Mouse (Mus musculus) G1E (cell line): ENCODE measurements around the gene Nktr. TPM values are rescaled to one million over a fixed set of nuclear protein-coding genes. Genes with fewer than 3 reads are reported as not detected.
A peak's percentile ranks its signal among the peaks of the same experiment; 100 is the strongest.

Experiments
- ATAC-seq: 2 replicates; pipeline ENCODE4 v1.8.0; 2016; ENCODE audit warnings: mild to moderate bottlenecking; ENCODE audit not compliant: insufficient number of reproducible peaks, poor library complexity, low FRiP score, severe bottlenecking; ENCODE audit errors: extremely low read depth
- DNase-seq: peaks from one replicate; pipeline ENCODE4 v3.0.0; 2012; ENCODE audit warnings: low spot score
- H3K27me3 ChIP-seq: 2 replicates; pipeline ENCODE4 v1.6.1; 2012; ENCODE audit warnings: mild to moderate bottlenecking, low read length, inconsistent platforms; ENCODE audit not compliant: insufficient read depth
- H3K36me3 ChIP-seq: replicated peaks from 2 replicates; pipeline ENCODE3; 2012; ENCODE audit warnings: mild to moderate bottlenecking, inconsistent platforms
- H3K4me1 ChIP-seq: 2 replicates; pipeline ENCODE4 v1.6.1; 2012; ENCODE audit warnings: low read depth, low read length, inconsistent platforms, mixed read lengths; ENCODE audit not compliant: insufficient read depth
- H3K4me3 ChIP-seq: 2 replicates; pipeline ENCODE4 v1.5.1; 2012; ENCODE audit warnings: low read depth, mild to moderate bottlenecking, inconsistent platforms, low read length, moderate library complexity, mixed read lengths
- H3K9me3 ChIP-seq: replicated peaks from 2 replicates; pipeline ENCODE4 v1.6.1; 2012; ENCODE audit warnings: inconsistent platforms
- CTCF ChIP-seq: IDR thresholded peaks from 2 replicates; pipeline ENCODE4 v1.5.1; 2012; ENCODE audit warnings: low read depth, low read length, inconsistent platforms, mixed read lengths
- GATA1 ChIP-seq: IDR thresholded peaks from 2 replicates; pipeline ENCODE4 v1.6.1; 2012; ENCODE audit warnings: borderline replicate concordance, low read length, inconsistent platforms, mixed read lengths
- GATA2 ChIP-seq: IDR thresholded peaks from 2 replicates; pipeline ENCODE4 v1.6.1; 2012; ENCODE audit warnings: low read depth, low read length, inconsistent platforms, borderline replicate concordance
- POLR2AphosphoS5 ChIP-seq: IDR thresholded peaks from 2 replicates; pipeline ENCODE4 v1.6.1; 2012; ENCODE audit warnings: low read depth, low read length, inconsistent platforms; ENCODE audit not compliant: insufficient replicate concordance
- TAL1 ChIP-seq: conservative IDR thresholded peaks from 2 replicates; pipeline ENCODE4 v1.6.1; 2012; ENCODE audit warnings: low read depth, low read length, inconsistent platforms, mixed read lengths
- polyA plus RNA-seq: library from polyadenylated mRNA; stranded (reverse); fragments of >175 nt; gene quantifications from 2 replicates; pipeline ENCODE4 v1.2.3, GENCODE M21; 2012
- total RNA-seq, 2 experiments: library from RNA; stranded (forward) in 1 of 2; stranded (reverse) in 1 of 2; fragments of 200-1000 nt in 1 of 2; fragments of >200 nt in 1 of 2; fragmentation: Nextera tagmentation in 1 of 2; gene quantifications; 2 replicates each; pipeline ENCODE4 v1.2.3; 2014 to 2017

The Nktr gene
- total and polyA plus RNA-seq, 3 experiments = 33.2 to 339 (median 135) TPM

DNA sequence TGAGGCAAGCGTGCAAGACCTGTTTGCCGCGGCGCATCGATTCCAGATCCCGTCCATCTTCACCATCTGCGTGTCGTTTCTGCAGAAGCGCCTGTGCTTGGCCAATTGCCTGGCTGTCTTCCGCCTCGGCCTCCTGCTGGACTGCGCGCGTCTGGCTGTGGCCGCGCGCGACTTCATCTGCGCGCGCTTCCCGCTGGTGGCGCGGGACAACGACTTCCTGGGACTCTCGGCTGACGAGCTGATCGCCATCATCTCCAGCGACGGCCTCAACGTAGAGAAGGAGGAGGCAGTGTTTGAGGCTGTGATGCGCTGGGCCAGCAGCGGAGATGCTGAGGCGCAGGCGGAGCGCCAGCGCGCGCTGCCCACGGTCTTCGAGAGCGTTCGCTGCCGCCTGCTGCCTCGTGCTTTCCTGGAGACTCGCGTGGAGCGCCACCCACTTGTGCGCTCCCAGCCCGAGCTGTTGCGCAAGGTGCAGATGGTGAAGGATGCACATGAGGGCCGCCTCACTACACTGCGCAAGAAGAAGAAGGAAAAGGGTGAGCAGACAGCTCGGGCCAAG is 59.2 kb downstream of the Nktr start:
- no peak for ATAC-seq
- peaks cover 4% of the 10 kb centered on the region; the same call in 1 of the 2 replicates for H3K27me3 ChIP-seq
- DNase-seq = no peak
- H3K36me3 ChIP-seq = no peaks in the 10 kb centered on the region
- H3K4me1 ChIP-seq = no peaks in the 10 kb centered on the region
- 0 out of 2 replicates have a peak overlapping the region, but pooled peaks have one; percentile 9 for H3K4me3 ChIP-seq
- TF ChIP-seq GATA1 (no peak), CTCF (no peak), TAL1 (no peak), GATA2 (no peak)
- H3K9me3 ChIP-seq = 0 out of 2 replicates have a peak, but pooled peaks cover 5% of the 10 kb centered on the region

GRCm38 (mm10) chr9:121784801-121785200 is 65.8 kb downstream of the Nktr start:
- TF ChIP-seq GATA1 = no peak
- TF ChIP-seq TAL1 = no peak
- no peak for TF ChIP-seq POLR2AphosphoS5
- TF ChIP-seq GATA2 = no peak
- TF ChIP-seq CTCF = no peak
- ATAC-seq (no peak), DNase-seq (no peak)
- no peaks in the 10 kb centered on the region for H3K36me3 ChIP-seq
- peaks cover 20% of the 10 kb centered on the region for H3K27me3 ChIP-seq
- H3K4me3 ChIP-seq = no peak overlapping the region
- H3K4me1 ChIP-seq = no peaks in the 10 kb centered on the region
- H3K9me3 ChIP-seq = no peaks in the 10 kb centered on the region

DNA sequence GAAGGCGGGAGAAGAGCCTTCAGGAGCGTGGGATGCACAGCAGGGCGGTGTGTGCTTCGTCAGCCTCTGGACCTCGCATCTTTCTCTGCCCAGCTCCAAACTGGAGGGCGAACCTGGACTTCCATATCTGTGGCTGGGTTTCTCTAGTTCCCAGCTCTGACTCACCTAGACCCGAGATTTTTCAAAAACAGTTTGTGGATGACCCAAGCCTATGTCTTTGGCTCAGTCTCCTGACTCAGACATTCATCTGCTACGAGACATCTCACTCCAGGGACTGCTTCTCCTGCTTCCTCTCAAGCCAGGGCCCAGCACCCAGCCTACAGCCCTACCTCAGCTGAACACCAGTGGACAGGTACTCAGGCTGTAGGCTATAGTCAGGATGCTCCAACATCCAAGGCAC is 66.3 kb downstream of the Nktr start:
- Histone ChIP-seq H3K9me3 (no peaks in the 10 kb centered on the region), H3K4me3 (no peak overlapping the region), H3K4me1 (no peaks in the 10 kb centered on the region), H3K36me3 (no peaks in the 10 kb centered on the region), H3K27me3 (peaks cover 20% of the 10 kb centered on the region)
- no peak for TF ChIP-seq TAL1
- TF ChIP-seq GATA2 = no peak
- TF ChIP-seq GATA1 = no peak
- TF ChIP-seq POLR2AphosphoS5 = no peak
- no peak for TF ChIP-seq CTCF
- ATAC-seq (no peak), DNase-seq (no peak)

DNA sequence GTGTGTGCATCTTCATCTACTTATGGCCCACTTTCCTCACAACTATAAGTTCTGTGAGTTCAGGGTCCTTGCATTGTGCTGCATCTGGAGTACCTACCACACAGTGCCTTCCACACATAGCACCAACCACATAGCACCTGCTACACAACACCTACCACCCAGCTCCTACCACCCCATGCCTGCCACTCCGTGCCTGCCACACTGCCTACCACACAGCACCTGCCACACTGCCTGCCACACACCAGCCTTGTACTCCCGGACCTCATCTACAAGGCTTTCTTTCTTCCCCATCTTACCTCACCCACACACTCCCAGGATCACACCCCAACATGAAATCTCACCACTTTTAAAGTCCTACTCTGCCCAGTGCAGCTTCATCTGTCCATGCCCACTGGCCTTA is 67.4 kb downstream of the Nktr start:
- TF ChIP-seq CTCF = no peak
- TF ChIP-seq GATA1 = no peak
- no peak for TF ChIP-seq TAL1
- no peak for TF ChIP-seq POLR2AphosphoS5
- no peak for TF ChIP-seq GATA2
- H3K36me3 ChIP-seq = no peaks in the 10 kb centered on the region
- no peak overlapping the region for H3K4me3 ChIP-seq
- peaks cover 20% of the 10 kb centered on the region for H3K27me3 ChIP-seq
- no peaks in the 10 kb centered on the region for H3K9me3 ChIP-seq
- no peaks in the 10 kb centered on the region for H3K4me1 ChIP-seq
- ATAC-seq (no peak), DNase-seq (no peak)

DNA sequence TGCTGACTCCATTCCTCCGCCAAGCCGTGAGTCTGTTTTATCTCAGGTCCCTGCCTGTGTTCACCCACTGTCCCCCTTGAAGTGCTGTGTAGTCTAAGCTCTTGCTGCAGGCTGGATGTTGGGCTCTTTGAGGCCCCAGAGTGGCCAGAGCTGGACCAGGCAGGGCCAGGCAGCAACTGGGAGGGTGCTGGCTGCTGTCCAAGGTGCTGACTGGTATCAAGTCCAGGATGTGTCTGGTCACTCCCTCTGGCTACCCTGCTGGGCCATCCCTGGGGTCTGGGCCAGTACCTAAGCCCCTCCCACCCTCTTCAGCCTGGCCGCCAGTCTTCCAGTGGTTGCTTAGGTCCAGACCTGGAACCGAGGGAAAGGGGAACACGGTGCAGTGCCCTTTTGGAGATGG is 72.2 kb downstream of the Nktr start:
- no peak for ATAC-seq
- Histone ChIP-seq H3K9me3 (no peaks in the 10 kb centered on the region), H3K4me1 (no peaks in the 10 kb centered on the region), H3K27me3 (peaks cover 9% of the 10 kb centered on the region), H3K36me3 (no peaks in the 10 kb centered on the region), H3K4me3 (no peak overlapping the region)
- DNase-seq = peak; percentile 57
- no peak for TF ChIP-seq CTCF
- no peak for TF ChIP-seq TAL1
- TF ChIP-seq POLR2AphosphoS5 = no peak
- TF ChIP-seq GATA2 = no peak
- TF ChIP-seq GATA1 = no peak

- H3K36me3 ChIP-seq = no peaks in the 10 kb centered on the region
- ATAC-seq (no peak), DNase-seq (no peak)
- TF ChIP-seq GATA2 (no peak), GATA1 (no peak), POLR2AphosphoS5 (no peak), CTCF (no peak), TAL1 (no peak)
- no peaks in the 10 kb centered on the region for H3K9me3 ChIP-seq
- H3K4me3 ChIP-seq = no peak within 1 kb of the TSS
- peaks cover 3% of the 10 kb centered on the region; the same call in 1 of the 2 replicates for H3K27me3 ChIP-seq
- H3K4me1 ChIP-seq = no peaks in the 10 kb centered on the region
Measured at GRCm38 (mm10) chr9:121791757-121792521, 73.0 kb downstream of the Nktr start, which contains the start of gene Hhatl. Hhatl (minus strand) TSS chr9:121792507.
